Mouse (Mus musculus): ENCODE measurements around the gene Fcho2.

DNA sequence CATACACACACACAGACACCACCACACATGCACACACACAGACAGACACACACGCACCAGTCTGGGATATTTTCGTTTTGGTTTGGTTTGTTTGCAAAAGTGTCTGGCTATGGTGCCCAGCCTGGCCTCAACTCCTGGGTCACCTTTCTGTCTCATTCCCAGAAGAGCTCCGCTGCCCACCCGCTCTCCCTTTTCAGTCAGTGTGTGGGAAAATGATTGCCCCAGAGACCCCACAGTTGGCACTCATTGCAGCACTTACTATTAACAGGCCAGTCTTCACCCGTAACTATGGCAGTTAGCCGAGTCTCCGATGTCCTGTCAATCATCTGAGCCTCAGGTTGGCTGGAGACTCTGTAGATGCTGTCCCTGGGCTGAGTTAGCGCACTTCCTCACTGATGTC is 99.1 kb downstream of the Fcho2 start:
- no peak for TF ChIP-seq CTCF (IDR thresholded peaks at IDR 0.05; ENCODE audit: low read depth)
- TF ChIP-seq EP300 (IDR thresholded peaks at IDR 0.05; ENCODE audit: low read depth), result no peak
